Mouse (Mus musculus): ENCODE results near the gene Oprd1. TPM values are rescaled to one million over a fixed set of nuclear protein-coding genes. Genes with fewer than 3 reads are reported as not detected.

Gene Oprd1
- polyA plus RNA-seq, 1 experiment from 2014 or later: 0.30 TPM

DNA sequence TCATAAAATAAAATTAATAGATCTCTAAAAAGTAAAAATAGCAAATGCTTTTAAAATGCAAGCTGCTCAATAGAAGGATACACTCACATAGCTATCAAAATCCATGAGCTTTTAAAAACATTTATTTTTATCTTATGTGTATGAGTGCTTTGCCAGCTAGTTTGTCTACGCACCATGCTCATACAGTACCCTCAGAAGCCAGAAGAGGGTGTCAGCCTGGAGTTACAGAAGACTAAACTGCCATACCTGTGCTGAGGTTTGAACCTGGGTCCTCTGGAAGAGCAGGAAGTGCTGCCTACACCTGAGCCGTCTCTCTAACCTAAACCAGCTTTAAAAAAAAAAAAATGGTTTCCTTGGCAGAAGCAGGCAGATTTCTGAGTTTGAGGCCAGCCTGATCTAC lies 5.6 kb downstream of the Oprd1 start:
- WGBS: 92% methylated on average over 2 of the region's 2 CpGs
- no peak for ATAC-seq
- no peak overlapping the region for H3K27ac ChIP-seq (ENCODE audit: low read length)
- no peaks in the 10 kb centered on the region for H3K4me1 ChIP-seq (replicated peaks; ENCODE audit: control insufficient read depth, insufficient read depth, low read length)
- H3K9ac ChIP-seq (replicated peaks; ENCODE audit: low read depth, low read length): no peak overlapping the region
- no peaks in the 10 kb centered on the region for H3K9me3 ChIP-seq (ENCODE audit: control insufficient read depth, low read length)
- H3K4me2 ChIP-seq (ENCODE audit: low read length): no peak overlapping the region
- H3K4me3 ChIP-seq (replicated peaks; ENCODE audit: low read length): no peak overlapping the region
- H3K27me3 ChIP-seq (replicated peaks; ENCODE audit: control insufficient read depth, insufficient read depth, low read length): peaks cover 15% of the 10 kb centered on the region
- no peaks in the 10 kb centered on the region for H3K36me3 ChIP-seq (ENCODE audit: control insufficient read depth, insufficient read depth)

- Histone ChIP-seq H3K4me3 (replicated peaks; ENCODE audit: low read length) (no peak overlapping the region), H3K4me1 (replicated peaks; ENCODE audit: control insufficient read depth, insufficient read depth, low read length) (no peaks in the 10 kb centered on the region), H3K9me3 (ENCODE audit: control insufficient read depth, low read length) (no peaks in the 10 kb centered on the region), H3K36me3 (ENCODE audit: control insufficient read depth, insufficient read depth) (no peaks in the 10 kb centered on the region), H3K9ac (replicated peaks; ENCODE audit: low read depth, low read length) (no peak overlapping the region), H3K27me3 (replicated peaks; ENCODE audit: control insufficient read depth, insufficient read depth, low read length) (0 out of 2 replicates have a peak, but pooled peaks cover 4% of the 10 kb centered on the region), H3K4me2 (ENCODE audit: low read length) (no peak overlapping the region), H3K27ac (ENCODE audit: low read length) (no peak overlapping the region)
- no peak for ATAC-seq
- 78% methylated on average over 7 of the region's 7 CpGs for WGBS
These were observed 7.3 kb downstream of the Oprd1 start for GRCm38 (mm10) chr4:132137013-132137412.

DNA sequence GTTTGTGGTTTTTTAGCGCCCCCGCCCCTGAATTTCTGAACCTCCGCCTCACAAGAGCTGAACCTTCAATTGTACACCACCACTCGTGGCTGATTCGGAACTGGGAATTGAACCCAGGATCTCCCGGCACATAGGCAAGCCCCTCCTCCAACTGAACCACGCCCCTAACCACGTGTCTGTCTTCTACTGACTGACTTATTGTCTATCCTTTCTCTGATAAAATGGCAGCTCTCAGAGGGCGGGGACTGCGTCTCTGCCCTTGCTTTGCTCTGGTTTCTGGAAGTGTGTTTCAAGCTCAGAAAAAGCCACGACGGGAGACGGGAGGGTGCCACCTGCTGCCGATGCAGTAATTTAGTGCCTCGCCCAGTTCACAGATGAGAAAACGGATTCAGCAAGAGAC lies 10.4 kb downstream of the Oprd1 start:
- peaks cover 10% of the 10 kb centered on the region for H3K4me1 ChIP-seq (replicated peaks; ENCODE audit: control insufficient read depth, insufficient read depth, low read length)
- no peak overlapping the region for H3K27ac ChIP-seq (ENCODE audit: low read length)
- H3K27me3 ChIP-seq (replicated peaks; ENCODE audit: control insufficient read depth, insufficient read depth, low read length): no peaks in the 10 kb centered on the region
- no peaks in the 10 kb centered on the region for H3K36me3 ChIP-seq (ENCODE audit: control insufficient read depth, insufficient read depth)
- H3K4me3 ChIP-seq (replicated peaks; ENCODE audit: low read length): no peak overlapping the region
- no peak for ATAC-seq
- WGBS: 72% methylated on average over 16 of the region's 16 CpGs
- H3K4me2 ChIP-seq (ENCODE audit: low read length): no peak overlapping the region
- H3K9me3 ChIP-seq (ENCODE audit: control insufficient read depth, low read length): no peaks in the 10 kb centered on the region
- H3K9ac ChIP-seq (replicated peaks; ENCODE audit: low read depth, low read length): no peak overlapping the region

DNA sequence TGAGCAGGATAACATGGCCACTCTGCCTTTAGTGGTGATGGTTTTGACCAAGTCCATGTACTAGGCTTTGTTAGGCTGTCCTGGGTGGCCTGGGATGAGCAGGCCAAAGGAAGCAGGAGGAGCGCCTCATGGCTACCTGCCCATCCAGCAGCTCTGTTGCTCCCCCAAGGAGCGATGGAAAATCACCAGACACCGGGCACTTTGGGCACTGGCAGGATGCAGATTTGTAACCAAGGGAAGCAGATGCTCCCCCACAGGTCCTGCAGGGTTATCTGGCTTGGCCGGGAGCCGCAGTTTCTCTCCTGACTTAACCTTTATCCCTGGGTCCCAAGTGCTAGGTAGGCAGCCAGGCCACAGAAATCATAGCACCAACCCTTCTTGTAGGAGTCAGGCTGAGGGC lies 10.9 kb downstream of the Oprd1 start:
- Histone ChIP-seq H3K27ac (ENCODE audit: low read length) (no peak overlapping the region), H3K9me3 (ENCODE audit: control insufficient read depth, low read length) (no peaks in the 10 kb centered on the region), H3K4me2 (ENCODE audit: low read length) (no peak overlapping the region), H3K36me3 (ENCODE audit: control insufficient read depth, insufficient read depth) (no peaks in the 10 kb centered on the region), H3K9ac (replicated peaks; ENCODE audit: low read depth, low read length) (no peak overlapping the region), H3K27me3 (replicated peaks; ENCODE audit: control insufficient read depth, insufficient read depth, low read length) (no peaks in the 10 kb centered on the region), H3K4me3 (replicated peaks; ENCODE audit: low read length) (no peak overlapping the region), H3K4me1 (replicated peaks; ENCODE audit: control insufficient read depth, insufficient read depth, low read length) (peaks cover 12% of the 10 kb centered on the region)
- 87% methylated on average over 5 of the region's 5 CpGs for WGBS
- ATAC-seq: no peak

- no peaks in the 10 kb centered on the region for H3K36me3 ChIP-seq (ENCODE audit: control insufficient read depth, insufficient read depth)
- H3K9ac ChIP-seq (replicated peaks; ENCODE audit: low read depth, low read length): no peak overlapping the region
- no peak overlapping the region for H3K27ac ChIP-seq (ENCODE audit: low read length)
- no peaks in the 10 kb centered on the region for H3K9me3 ChIP-seq (ENCODE audit: control insufficient read depth, low read length)
- H3K4me2 ChIP-seq (ENCODE audit: low read length): no peak overlapping the region
- H3K27me3 ChIP-seq (replicated peaks; ENCODE audit: control insufficient read depth, insufficient read depth, low read length): no peaks in the 10 kb centered on the region
- no peak overlapping the region for H3K4me3 ChIP-seq (replicated peaks; ENCODE audit: low read length)
- ATAC-seq: no peak
- peaks cover 12% of the 10 kb centered on the region for H3K4me1 ChIP-seq (replicated peaks; ENCODE audit: control insufficient read depth, insufficient read depth, low read length)
- 73% methylated on average over 7 of the region's 7 CpGs for WGBS
These were observed 12.0 kb downstream of the Oprd1 start for GRCm38 (mm10) chr4:132132297-132132696.

DNA sequence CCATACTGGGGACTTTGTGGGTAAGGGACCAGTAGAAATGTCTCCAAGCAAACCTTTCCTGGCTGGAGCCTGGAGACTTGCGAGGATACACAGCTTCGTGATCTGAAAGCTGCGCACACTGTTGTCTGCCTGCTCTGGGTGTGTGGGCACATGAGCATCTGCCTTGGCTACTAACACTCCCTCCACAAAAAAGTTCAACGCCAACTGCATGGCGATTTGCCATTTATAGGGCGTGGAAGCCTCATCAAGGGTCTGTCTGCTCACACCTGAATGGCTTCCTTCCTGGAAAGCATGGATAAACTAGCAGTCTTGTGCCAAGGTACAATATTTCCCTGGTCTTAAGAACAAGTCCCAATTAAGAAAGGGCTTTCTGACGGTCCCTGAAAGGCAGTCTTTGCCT lies 12.5 kb downstream of the Oprd1 start:
- no peaks in the 10 kb centered on the region for H3K36me3 ChIP-seq (ENCODE audit: control insufficient read depth, insufficient read depth)
- WGBS: 54% methylated on average over 7 of the region's 7 CpGs
- no peaks in the 10 kb centered on the region for H3K9me3 ChIP-seq (ENCODE audit: control insufficient read depth, low read length)
- no peak for ATAC-seq
- H3K4me3 ChIP-seq (replicated peaks; ENCODE audit: low read length): no peak overlapping the region
- H3K9ac ChIP-seq (replicated peaks; ENCODE audit: low read depth, low read length): no peak overlapping the region
- no peak overlapping the region for H3K27ac ChIP-seq (ENCODE audit: low read length)
- peaks cover 12% of the 10 kb centered on the region for H3K4me1 ChIP-seq (replicated peaks; ENCODE audit: control insufficient read depth, insufficient read depth, low read length)
- H3K27me3 ChIP-seq (replicated peaks; ENCODE audit: control insufficient read depth, insufficient read depth, low read length): no peaks in the 10 kb centered on the region
- H3K4me2 ChIP-seq (ENCODE audit: low read length): no peak overlapping the region

GRCm38 (mm10) chr4:132131116-132131515 lies 13.2 kb downstream of the Oprd1 start:
- Histone ChIP-seq H3K27me3 (replicated peaks; ENCODE audit: control insufficient read depth, insufficient read depth, low read length) (no peaks in the 10 kb centered on the region), H3K4me2 (ENCODE audit: low read length) (no peak overlapping the region), H3K36me3 (ENCODE audit: control insufficient read depth, insufficient read depth) (no peaks in the 10 kb centered on the region), H3K9me3 (ENCODE audit: control insufficient read depth, low read length) (no peaks in the 10 kb centered on the region), H3K27ac (ENCODE audit: low read length) (no peak overlapping the region), H3K4me1 (replicated peaks; ENCODE audit: control insufficient read depth, insufficient read depth, low read length) (peaks cover 12% of the 10 kb centered on the region), H3K9ac (replicated peaks; ENCODE audit: low read depth, low read length) (no peak overlapping the region), H3K4me3 (replicated peaks; ENCODE audit: low read length) (no peak overlapping the region)
- 88% methylated on average over 9 of the region's 9 CpGs for WGBS
- no peak for ATAC-seq

DNA sequence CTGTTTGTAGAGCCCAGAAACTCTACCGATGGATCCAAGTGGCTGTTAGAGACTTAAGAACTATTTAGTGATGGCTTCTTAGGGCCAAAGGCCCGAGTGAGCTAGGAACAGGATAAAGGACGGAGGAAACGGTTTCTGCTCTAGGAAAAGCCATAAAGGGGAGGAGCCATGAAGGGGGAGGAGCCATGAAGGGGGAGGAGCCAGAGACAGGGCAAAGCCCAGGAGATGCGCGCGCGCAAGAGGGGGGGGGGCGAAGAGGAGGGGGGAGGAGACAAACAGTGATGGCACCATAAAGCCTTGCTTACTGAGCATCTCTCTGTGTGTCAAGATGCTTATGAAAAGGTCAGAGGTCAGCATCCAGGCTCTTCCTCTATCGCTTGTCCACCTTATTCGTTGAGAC lies 13.6 kb downstream of the Oprd1 start:
- Histone ChIP-seq H3K4me1 (replicated peaks; ENCODE audit: control insufficient read depth, insufficient read depth, low read length) (peaks cover 12% of the 10 kb centered on the region), H3K4me3 (replicated peaks; ENCODE audit: low read length) (no peak overlapping the region), H3K27ac (ENCODE audit: low read length) (no peak overlapping the region), H3K9ac (replicated peaks; ENCODE audit: low read depth, low read length) (no peak overlapping the region), H3K36me3 (ENCODE audit: control insufficient read depth, insufficient read depth) (no peaks in the 10 kb centered on the region), H3K4me2 (ENCODE audit: low read length) (no peak overlapping the region), H3K27me3 (replicated peaks; ENCODE audit: control insufficient read depth, insufficient read depth, low read length) (no peaks in the 10 kb centered on the region), H3K9me3 (ENCODE audit: control insufficient read depth, low read length) (no peaks in the 10 kb centered on the region)
- 82% methylated on average over 10 of the region's 11 CpGs for whole genome bisulfite sequencing
- no peak for ATAC-seq

DNA sequence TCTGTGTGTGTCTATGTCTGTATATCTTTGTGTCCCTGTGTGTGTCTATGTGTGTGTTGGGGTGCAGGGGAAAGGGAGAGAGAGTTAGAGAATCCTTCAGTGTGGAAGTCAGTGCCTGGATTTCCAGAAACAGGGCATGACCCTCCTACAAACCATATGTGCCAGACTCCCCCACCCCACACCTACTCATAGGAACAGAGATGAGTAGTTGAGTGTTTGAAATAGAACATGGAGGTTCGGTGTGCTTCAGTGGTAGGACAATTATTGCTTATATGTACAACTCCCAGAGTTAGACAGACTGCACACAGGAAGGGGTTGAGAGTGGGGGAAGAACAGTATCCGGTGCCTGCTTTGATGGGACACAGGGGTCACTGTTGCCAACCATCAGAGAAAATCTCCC lies 14.2 kb downstream of the Oprd1 start:
- WGBS: 77% methylated on average over 2 of the region's 2 CpGs
- Histone ChIP-seq H3K4me3 (replicated peaks; ENCODE audit: low read length) (no peak overlapping the region), H3K9me3 (ENCODE audit: control insufficient read depth, low read length) (no peaks in the 10 kb centered on the region)

DNA sequence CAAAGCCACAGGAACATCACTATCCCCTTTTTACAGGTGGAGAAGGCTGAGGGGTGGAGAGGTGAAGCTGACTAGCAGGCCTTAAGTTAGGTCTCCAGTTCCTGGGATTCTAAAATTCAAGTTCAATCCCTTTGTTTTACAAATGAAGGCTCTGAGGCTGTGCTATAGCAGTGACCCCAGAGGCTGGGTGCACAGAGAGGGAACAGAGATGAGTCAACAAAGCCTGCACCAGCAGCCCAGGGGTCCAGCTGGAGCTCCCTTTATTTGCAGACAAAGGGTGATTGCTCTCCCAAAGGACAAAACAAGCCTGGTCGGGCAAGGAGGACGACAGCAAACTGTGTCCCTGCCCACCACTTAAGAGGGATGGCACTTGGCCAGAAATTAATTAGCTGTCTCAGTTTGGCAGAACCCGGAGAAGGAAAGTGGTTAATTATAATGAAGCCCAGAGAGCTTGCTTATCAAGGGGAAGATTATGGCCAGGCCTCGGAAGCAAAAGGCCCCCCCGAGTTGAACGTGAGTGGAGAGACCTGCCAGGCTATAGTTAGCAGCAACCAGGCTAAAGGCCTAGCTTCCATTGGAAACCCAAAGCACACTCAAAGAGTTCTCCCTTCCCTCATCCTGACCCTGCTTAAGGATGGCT lies 15.2 kb downstream of the Oprd1 start:
- no peaks in the 10 kb centered on the region for H3K36me3 ChIP-seq (ENCODE audit: control insufficient read depth, insufficient read depth)
- H3K4me1 ChIP-seq (replicated peaks; ENCODE audit: control insufficient read depth, insufficient read depth, low read length): peaks cover 12% of the 10 kb centered on the region
- H3K9me3 ChIP-seq (ENCODE audit: control insufficient read depth, low read length): no peaks in the 10 kb centered on the region
- no peak overlapping the region for H3K4me2 ChIP-seq (ENCODE audit: low read length)
- no peak overlapping the region for H3K9ac ChIP-seq (replicated peaks; ENCODE audit: low read depth, low read length)
- H3K4me3 ChIP-seq (replicated peaks; ENCODE audit: low read length): no peak overlapping the region
- H3K27me3 ChIP-seq (replicated peaks; ENCODE audit: control insufficient read depth, insufficient read depth, low read length): no peaks in the 10 kb centered on the region
- ATAC-seq: peak; percentile 92
- H3K27ac ChIP-seq (ENCODE audit: low read length): peak overlapping the region; percentile 59
- WGBS: under 1% methylated on average over 6 of the region's 6 CpGs

More for the DNA sequence above, 14.2 kb downstream of the Oprd1 start:
- H3K27ac ChIP-seq (ENCODE audit: low read length): no peak overlapping the region
- H3K9ac ChIP-seq (replicated peaks; ENCODE audit: low read depth, low read length): no peak overlapping the region
- peaks cover 12% of the 10 kb centered on the region for H3K4me1 ChIP-seq (replicated peaks; ENCODE audit: control insufficient read depth, insufficient read depth, low read length)
- no peak overlapping the region for H3K4me2 ChIP-seq (ENCODE audit: low read length)
- H3K36me3 ChIP-seq (ENCODE audit: control insufficient read depth, insufficient read depth): no peaks in the 10 kb centered on the region
- H3K27me3 ChIP-seq (replicated peaks; ENCODE audit: control insufficient read depth, insufficient read depth, low read length): no peaks in the 10 kb centered on the region
- ATAC-seq: no peak

All from forebrain, embryonic 16.5 days (tissue).